In genomic region chr4:148229646-148230045, GRCm38 (mm10) we compare ENCODE assay signal across 8 mouse cellular contexts. TPM values are rescaled to one million over a fixed set of nuclear protein-coding genes. Genes with fewer than 3 reads are reported as not detected.
DNase-seq lines count a peak whose midpoint lies in the region; ATAC-seq lines count a peak whose summit lies in the region.

No protein-coding gene starts in this region.

- no peak overlapping the region for H3K27ac ChIP-seq in forebrain, embryonic 11.5 days (ENCODE audit: low read depth, low read length)
- H3K27ac ChIP-seq in forebrain, embryonic 16.5 days (ENCODE audit: low read length): no peak overlapping the region
- H3K27ac ChIP-seq in kidney, embryonic 15.5 days: no peak overlapping the region

- no peaks in the 10 kb centered on the region for H3K27me3 ChIP-seq in forebrain, embryonic 11.5 days (ENCODE audit: control insufficient read depth, insufficient read depth, low read length)
- H3K27me3 ChIP-seq in forebrain, embryonic 16.5 days (replicated peaks; ENCODE audit: control insufficient read depth, insufficient read depth, low read length): peaks cover 4% of the 10 kb centered on the region
- 0 out of 2 replicates have a peak, but pooled peaks cover 6% of the 10 kb centered on the region for H3K27me3 ChIP-seq in kidney, embryonic 15.5 days

- no peaks in the 10 kb centered on the region for H3K9me3 ChIP-seq in forebrain, embryonic 11.5 days (ENCODE audit: control insufficient read depth, low read length)
- H3K9me3 ChIP-seq in forebrain, embryonic 16.5 days (ENCODE audit: control insufficient read depth, low read length): no peaks in the 10 kb centered on the region
- H3K9me3 ChIP-seq in kidney, embryonic 15.5 days (replicated peaks): no peaks in the 10 kb centered on the region

- no peak; the same call in 1 of the 2 replicates for ATAC-seq in forebrain, embryonic 11.5 days (replicated peaks; ENCODE audit: low FRiP score)
- ATAC-seq in forebrain, embryonic 16.5 days: no peak
- ATAC-seq in kidney, embryonic 15.5 days (replicated peaks; ENCODE audit: low FRiP score): peak; percentile 66; the same call in 1 of the 2 replicates

- H3K4me2 ChIP-seq in forebrain, embryonic 11.5 days (ENCODE audit: low read depth, low read length, severe bottlenecking): no peak overlapping the region
- H3K4me2 ChIP-seq in forebrain, embryonic 16.5 days (ENCODE audit: low read length): no peak overlapping the region
- H3K4me2 ChIP-seq in kidney, embryonic 15.5 days: no peak overlapping the region

- no peak overlapping the region for H3K4me3 ChIP-seq in forebrain, embryonic 11.5 days (ENCODE audit: low read depth, low read length)
- no peak overlapping the region for H3K4me3 ChIP-seq in forebrain, embryonic 16.5 days (replicated peaks; ENCODE audit: low read length)
- no peak overlapping the region for H3K4me3 ChIP-seq in kidney, embryonic 15.5 days (replicated peaks)

- no peaks in the 10 kb centered on the region for H3K36me3 ChIP-seq in forebrain, embryonic 11.5 days (ENCODE audit: control insufficient read depth, insufficient read depth, low read length)
- no peaks in the 10 kb centered on the region for H3K36me3 ChIP-seq in forebrain, embryonic 16.5 days (ENCODE audit: control insufficient read depth, insufficient read depth)
- no peaks in the 10 kb centered on the region for H3K36me3 ChIP-seq in kidney, embryonic 15.5 days

- H3K9ac ChIP-seq in forebrain, embryonic 11.5 days (ENCODE audit: low read length): no peak overlapping the region
- no peak overlapping the region for H3K9ac ChIP-seq in forebrain, embryonic 16.5 days (replicated peaks; ENCODE audit: low read depth, low read length)
- no peak overlapping the region for H3K9ac ChIP-seq in kidney, embryonic 15.5 days

- H3K4me1 ChIP-seq in forebrain, embryonic 11.5 days (replicated peaks; ENCODE audit: control insufficient read depth, insufficient read depth, low read length): no peaks in the 10 kb centered on the region
- H3K4me1 ChIP-seq in forebrain, embryonic 16.5 days (replicated peaks; ENCODE audit: control insufficient read depth, insufficient read depth, low read length): peaks cover 4% of the 10 kb centered on the region; the same call in 1 of the 2 replicates
- no peaks in the 10 kb centered on the region for H3K4me1 ChIP-seq in kidney, embryonic 15.5 days

- 11% methylated on average over 16 of the region's 16 CpGs for WGBS in forebrain, embryonic 11.5 days
- 7% methylated on average over 16 of the region's 16 CpGs for WGBS in forebrain, embryonic 16.5 days
- WGBS in kidney, embryonic 15.5 days: 8% methylated on average over 16 of the region's 16 CpGs

- DNase-seq in forebrain, embryonic 11.5 days (ENCODE audit: low spot score): peak; percentile 82
- peak; percentile 40 for DNase-seq in ES-CJ7 (ENCODE audit: low read depth, low spot score)
- DNase-seq in embryo, embryonic 11 days: peak; percentile 84
- peak; percentile 60 for DNase-seq in lung, postnatal 36 days
- no peak for DNase-seq in cerebellum, adult 8-10 months
- DNase-seq in layer of hippocampus, adult 9-11 months: no peak

RNA-seq across cellular contexts. Expression of gene Disp3, which starts 58.1 kb away (rescaled TPM):
- polyA plus RNA-seq in forebrain, embryonic 11.5 days (2014; fragmentation: Nextera tagmentation; extraction: Ambion mirVana): 2.3 and 3.0 TPM in 2 replicates
- 11.8 and 12.2 TPM in 2 replicates for polyA plus RNA-seq in forebrain, embryonic 16.5 days (2015; fragmentation: Nextera tagmentation; extraction: Ambion mirVana)
- 0.19 TPM in 2 replicates for polyA plus RNA-seq in kidney, embryonic 15.5 days (2015; fragmentation: Nextera tagmentation; extraction: Ambion mirVana)

Comparison
In these comparisons a context has a peak if more than half of its experiments do, and no peak if none do; other contexts are left out.
1. DNase-seq: peak in forebrain, embryonic 11.5 days (single experiment), ES-CJ7 (single experiment), embryo, embryonic 11 days (single experiment) and lung, postnatal 36 days (single experiment); none in cerebellum, adult 8-10 months (single experiment) and layer of hippocampus, adult 9-11 months (single experiment).